Mouse (Mus musculus): ENCODE results near the gene Map2k6. TPM values are rescaled to one million over a fixed set of nuclear protein-coding genes. Genes with fewer than 3 reads are reported as not detected.
"Not testable (repeated sequence)": the region's sequence is repeated elsewhere in the genome, so short reads cannot be mapped to it uniquely, and the experiment has no call there.

Gene Map2k6
- polyA plus RNA-seq (2012; rRNA removed) (2.3 and 2.8 TPM in 2 replicates), polyA plus RNA-seq (2014; fragmentation: Nextera tagmentation; extraction: Ambion mirVana) (3.6 and 4.5 TPM in 2 replicates)

DNA sequence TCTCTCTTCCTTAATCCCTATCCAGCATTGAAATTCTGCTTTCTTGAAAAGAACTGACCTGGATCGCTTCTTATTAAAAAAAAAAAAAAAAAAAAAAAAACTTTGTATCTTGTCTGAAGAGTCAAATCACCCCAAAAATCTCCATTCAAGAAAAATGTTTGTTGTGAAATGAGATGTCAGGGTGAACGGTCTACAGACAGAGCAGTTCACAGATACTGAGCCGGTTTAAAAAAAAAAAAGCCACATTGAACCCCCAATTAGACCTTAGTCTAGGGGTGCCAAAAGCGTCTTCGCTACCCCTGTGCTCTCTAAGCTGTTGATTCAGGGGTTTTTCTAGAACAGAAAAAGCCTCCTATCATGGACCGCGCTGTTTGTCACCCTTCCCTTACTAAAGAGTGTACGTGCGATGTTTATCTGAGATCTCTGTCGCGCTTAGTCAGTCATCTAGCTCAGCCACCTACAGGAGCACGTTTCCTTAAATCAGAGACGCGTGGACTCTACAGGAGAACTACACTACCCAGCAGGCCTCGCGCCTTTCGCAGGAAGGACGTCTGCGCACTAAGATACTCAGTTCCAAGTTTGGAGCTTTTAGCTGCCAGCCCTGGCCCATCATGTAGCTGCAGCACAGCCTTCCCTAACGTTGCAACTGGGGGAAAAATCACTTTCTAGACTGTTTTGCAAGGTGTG lies at the start of gene Map2k6:
Gene Map2k6, plus strand, starts transcription at position 570 of the 687 bp plus-strand sequence.
- Histone ChIP-seq H3K27ac (no peak within 1 kb of the TSS), H3K9me3 (ENCODE audit: control insufficient read depth, low read length) (no peaks in the 10 kb centered on the region), H3K36me3 (replicated peaks; ENCODE audit: control insufficient read depth, insufficient read depth, low read depth) (no peaks in the 10 kb centered on the region), H3K4me1 (replicated peaks; ENCODE audit: control insufficient read depth in 2 of 2, insufficient read depth in 2 of 2, low read length in 1 of 2) (peaks cover 0 to 10% of the 10 kb centered on the region in 2 experiments; a peak in 2 of 4 replicates), H3K27me3 (ENCODE audit: control insufficient read depth, insufficient read depth, low read length) (no peaks in the 10 kb centered on the region), H3K4me3 (ENCODE audit: insufficient read depth in 1 of 2, low read depth in 2 of 2, low read length in 2 of 2) (peak within 1 kb of the TSS; percentile 66 to 98), H3K9ac (replicated peaks) (peak within 1 kb of the TSS; percentile 61), H3K4me2 (ENCODE audit: low read depth) (peak within 1 kb of the TSS; percentile 81)
- ATAC-seq (ENCODE audit: insufficient read depth) (peak; percentile 86), DNase-seq (ENCODE audit: low read depth in 3 of 3, low spot score in 3 of 3) (peak; percentile 56 to 65 (median 59))
- 7% methylated on average over 20 of the region's 20 CpGs for WGBS (ENCODE audit: insufficient replicate concordance)
- TF ChIP-seq CTCF (IDR thresholded peaks at IDR 0.05; ENCODE audit: low read depth) (0 out of 2 replicates have a peak, but pooled peaks have one; percentile 19), EP300 (IDR thresholded peaks at IDR 0.05; ENCODE audit: low read depth) (no peak)

DNA sequence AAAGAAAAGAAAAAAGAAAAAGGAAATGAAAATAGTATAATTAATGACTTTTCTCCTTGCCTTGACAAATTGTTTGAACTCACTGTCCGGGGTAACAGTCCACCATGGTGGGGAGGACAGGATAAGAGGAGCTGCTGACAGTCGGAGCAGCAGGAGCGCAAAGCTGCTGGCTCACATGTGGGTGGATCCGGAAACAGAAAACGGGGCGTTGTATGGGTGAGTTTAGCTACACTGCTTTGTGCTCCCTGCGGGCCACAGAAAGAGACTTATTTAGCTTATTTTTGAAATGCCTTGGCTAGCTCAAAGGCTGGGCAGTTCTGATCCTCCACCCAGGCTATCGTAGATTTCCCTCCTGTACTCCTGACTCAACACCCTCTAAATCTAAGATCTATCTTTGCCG lies 44.7 kb upstream of the Map2k6 start:
- TF ChIP-seq EP300 (IDR thresholded peaks at IDR 0.05; ENCODE audit: low read depth): no peak
- no peak for TF ChIP-seq CTCF (IDR thresholded peaks at IDR 0.05; ENCODE audit: low read depth)
- ATAC-seq (ENCODE audit: insufficient read depth) (no peak), DNase-seq (ENCODE audit: low read depth in 3 of 3, low spot score in 3 of 3) (no peak)
- Histone ChIP-seq H3K4me1 (replicated peaks; ENCODE audit: control insufficient read depth in 2 of 2, insufficient read depth in 2 of 2, low read length in 1 of 2) (no peaks in the 10 kb centered on the region), H3K9me3 (ENCODE audit: control insufficient read depth, low read length) (no peaks in the 10 kb centered on the region), H3K36me3 (replicated peaks; ENCODE audit: control insufficient read depth, insufficient read depth, low read depth) (no peaks in the 10 kb centered on the region), H3K27ac (no peak overlapping the region), H3K4me3 (ENCODE audit: insufficient read depth in 1 of 2, low read depth in 2 of 2, low read length in 2 of 2) (no peak overlapping the region), H3K4me2 (ENCODE audit: low read depth) (no peak overlapping the region), H3K9ac (replicated peaks) (no peak overlapping the region), H3K27me3 (ENCODE audit: control insufficient read depth, insufficient read depth, low read length) (no peaks in the 10 kb centered on the region)
- WGBS (ENCODE audit: insufficient replicate concordance): 76% methylated on average over 9 of the region's 9 CpGs

DNA sequence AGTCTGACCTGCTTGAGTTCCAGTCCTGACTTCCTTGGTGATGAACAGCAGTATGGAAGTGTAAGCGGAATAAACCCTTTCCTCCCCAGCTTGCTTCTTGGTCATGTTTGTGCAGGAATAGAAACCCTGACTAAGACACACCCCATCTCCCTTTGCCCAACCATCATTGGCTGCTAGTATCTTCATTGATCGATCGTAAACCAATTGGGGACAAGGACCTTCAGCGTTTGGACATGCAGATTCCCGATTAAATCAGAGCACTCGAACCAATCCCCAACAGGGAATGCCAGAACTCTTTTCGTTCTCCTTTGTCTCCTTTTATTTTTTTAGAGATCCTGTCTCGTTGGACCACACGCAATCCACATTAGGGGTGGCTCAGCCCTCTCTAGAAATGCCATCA lies 43.8 kb upstream of the Map2k6 start:
- H3K4me1 ChIP-seq (replicated peaks; ENCODE audit: control insufficient read depth in 2 of 2, insufficient read depth in 2 of 2, low read length in 1 of 2); H3K27me3 ChIP-seq (ENCODE audit: control insufficient read depth, insufficient read depth, low read length); H3K27ac ChIP-seq; H3K4me2 ChIP-seq (ENCODE audit: low read depth); DNase-seq (ENCODE audit: low read depth in 3 of 3, low spot score in 3 of 3); H3K9me3 ChIP-seq (ENCODE audit: control insufficient read depth, low read length); H3K9ac ChIP-seq (replicated peaks); H3K4me3 ChIP-seq (ENCODE audit: insufficient read depth in 1 of 2, low read depth in 2 of 2, low read length in 2 of 2); ATAC-seq (ENCODE audit: insufficient read depth); H3K36me3 ChIP-seq (replicated peaks; ENCODE audit: control insufficient read depth, insufficient read depth, low read depth): not testable (repeated sequence)
- WGBS (ENCODE audit: insufficient replicate concordance): 67% methylated on average over 9 of the region's 9 CpGs

DNA sequence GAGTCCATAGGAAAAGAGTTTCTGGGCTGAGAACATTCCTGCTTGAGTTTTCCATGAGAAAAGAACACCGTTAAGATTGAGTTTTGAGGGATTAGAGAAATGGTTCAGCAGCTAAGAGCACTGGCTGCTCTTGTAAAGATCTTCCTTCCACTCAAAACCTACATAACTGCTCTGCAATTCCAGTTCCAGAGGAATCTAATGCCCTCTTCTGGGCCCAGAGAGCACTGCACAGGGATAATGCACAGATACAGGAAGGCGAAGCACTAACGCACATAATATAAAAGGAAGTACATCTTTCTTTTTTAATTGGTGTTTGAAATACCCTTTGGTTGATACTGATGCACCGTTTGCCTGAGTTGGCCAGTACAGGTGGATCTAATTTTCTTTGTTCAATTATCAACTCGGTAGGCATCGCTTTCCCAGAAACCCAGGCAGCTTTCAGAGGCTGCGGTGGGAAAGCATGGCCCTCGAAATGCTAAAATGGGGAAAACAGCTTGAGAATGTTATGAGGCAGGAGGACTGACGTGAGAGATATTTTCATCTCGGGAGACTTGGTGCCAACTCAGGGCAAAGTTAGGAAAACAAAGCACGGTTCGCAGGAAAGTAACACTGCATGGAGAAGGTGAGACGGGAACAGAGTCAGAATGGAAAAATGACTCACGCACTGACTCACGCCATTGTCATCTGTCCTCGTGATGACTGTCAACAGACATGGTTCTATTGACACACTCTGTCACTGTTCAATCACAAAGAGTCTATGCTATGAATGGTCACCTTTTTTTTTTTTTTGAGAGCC lies 41.0 kb upstream of the Map2k6 start:
- 50% methylated on average over 16 of the region's 16 CpGs for WGBS (ENCODE audit: insufficient replicate concordance)
- no peak overlapping the region for H3K4me3 ChIP-seq (ENCODE audit: insufficient read depth in 1 of 2, low read depth in 2 of 2, low read length in 2 of 2)
- no peaks in the 10 kb centered on the region for H3K9me3 ChIP-seq (ENCODE audit: control insufficient read depth, low read length)
- H3K36me3 ChIP-seq (replicated peaks; ENCODE audit: control insufficient read depth, insufficient read depth, low read depth): no peaks in the 10 kb centered on the region
- no peaks in the 10 kb centered on the region for H3K27me3 ChIP-seq (ENCODE audit: control insufficient read depth, insufficient read depth, low read length)
- H3K9ac ChIP-seq (replicated peaks): no peak overlapping the region
- no peaks in the 10 kb centered on the region for H3K4me1 ChIP-seq (replicated peaks; ENCODE audit: control insufficient read depth in 2 of 2, insufficient read depth in 2 of 2, low read length in 1 of 2)
- TF ChIP-seq CTCF (IDR thresholded peaks at IDR 0.05; ENCODE audit: low read depth) (peak; percentile 46; the same call in 1 of the 2 replicates), EP300 (IDR thresholded peaks at IDR 0.05; ENCODE audit: low read depth) (no peak)
- no peak overlapping the region for H3K27ac ChIP-seq
- no peak for ATAC-seq (ENCODE audit: insufficient read depth)
- no peak overlapping the region for H3K4me2 ChIP-seq (ENCODE audit: low read depth)
- no peak for DNase-seq (ENCODE audit: low read depth in 3 of 3, low spot score in 3 of 3)

DNA sequence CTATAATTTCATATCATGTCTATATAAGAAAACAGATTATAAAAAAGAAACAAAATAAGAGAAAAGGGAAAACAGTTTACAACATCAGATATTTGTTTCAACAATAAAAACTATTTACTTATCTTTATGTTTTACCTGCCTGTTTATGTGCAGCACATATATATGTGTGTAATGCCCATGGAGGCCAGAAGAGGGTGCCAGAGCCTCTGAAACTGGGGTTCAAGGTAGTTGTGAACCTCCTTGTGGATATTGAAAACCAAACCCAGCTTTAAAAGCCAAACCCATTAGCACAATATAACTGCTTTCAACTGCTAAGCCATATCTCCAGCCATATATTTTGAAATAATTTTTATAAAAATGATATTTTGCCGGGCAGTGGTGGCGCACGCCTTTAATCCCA lies 33.9 kb upstream of the Map2k6 start:
- no peak for ATAC-seq (ENCODE audit: insufficient read depth)
- TF ChIP-seq EP300 (IDR thresholded peaks at IDR 0.05; ENCODE audit: low read depth) (no peak), CTCF (IDR thresholded peaks at IDR 0.05; ENCODE audit: low read depth) (peak; percentile 72)
- no peaks in the 10 kb centered on the region; a peak in 1 of 4 replicates for H3K4me1 ChIP-seq (replicated peaks; ENCODE audit: control insufficient read depth in 2 of 2, insufficient read depth in 2 of 2, low read length in 1 of 2)
- H3K9me3 ChIP-seq (ENCODE audit: control insufficient read depth, low read length): no peaks in the 10 kb centered on the region
- H3K36me3 ChIP-seq (replicated peaks; ENCODE audit: control insufficient read depth, insufficient read depth, low read depth): no peaks in the 10 kb centered on the region
- peak in 2 of 3 experiments; percentile 18 to 30 for DNase-seq (ENCODE audit: low read depth in 3 of 3, low spot score in 3 of 3)
- no peaks in the 10 kb centered on the region for H3K27me3 ChIP-seq (ENCODE audit: control insufficient read depth, insufficient read depth, low read length)
- H3K9ac ChIP-seq (replicated peaks): no peak overlapping the region
- H3K4me3 ChIP-seq (ENCODE audit: insufficient read depth in 1 of 2, low read depth in 2 of 2, low read length in 2 of 2): no peak overlapping the region
- no peak overlapping the region for H3K4me2 ChIP-seq (ENCODE audit: low read depth)
- WGBS (ENCODE audit: insufficient replicate concordance): 70% methylated on average over 3 of the region's 3 CpGs
- H3K27ac ChIP-seq: no peak overlapping the region
